Mouse (Mus musculus) cerebellum, adult 18-20 months (tissue): Measurements from ENCODE around the gene Lsg1.

ENCODE experiments used
- DNase-seq, 2 experiments: peaks; one replicate each; pipeline ENCODE4 v3.0.0; 2021

The Lsg1 gene

DNA sequence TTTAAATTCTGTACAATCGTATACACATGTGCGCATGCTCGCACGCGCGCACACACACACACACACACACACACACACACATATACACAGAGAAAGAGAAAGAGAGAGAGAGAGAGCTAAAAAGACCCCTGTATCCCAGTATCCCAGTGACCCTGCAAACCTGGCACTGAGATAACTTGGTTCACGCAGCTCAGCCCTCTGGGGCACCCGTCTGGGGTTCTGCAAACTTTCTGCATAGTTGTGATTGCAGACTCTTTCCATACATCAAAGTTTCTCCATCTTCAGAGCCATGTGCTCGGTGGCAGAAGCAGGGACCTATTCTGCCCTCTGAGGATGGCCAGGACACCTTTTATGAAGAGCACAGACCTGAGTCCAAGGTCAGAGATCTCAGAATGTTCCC, 70.4 kb downstream of the Lsg1 start:
- DNase-seq: no peak

DNA sequence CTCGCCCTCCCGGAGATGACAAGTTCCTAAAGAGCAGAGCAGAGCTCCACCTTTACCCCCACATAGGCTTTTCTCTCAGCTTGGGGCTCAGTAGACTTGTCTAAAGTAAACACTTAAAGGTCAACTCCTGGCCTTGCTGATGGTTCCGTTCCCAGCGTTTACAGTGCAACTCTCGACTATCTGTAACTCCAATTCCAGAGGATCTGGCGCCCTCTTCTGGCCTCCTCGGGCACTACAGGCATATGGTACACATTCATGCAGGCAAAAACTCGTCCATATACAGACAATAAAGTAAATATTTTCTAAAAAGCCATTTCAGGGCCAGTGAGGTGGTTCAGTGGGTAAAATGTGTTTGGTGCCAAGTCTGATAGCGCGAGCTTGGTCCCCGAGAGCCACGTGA, 72.0 kb downstream of the Lsg1 start:
- DNase-seq: no peak

DNA sequence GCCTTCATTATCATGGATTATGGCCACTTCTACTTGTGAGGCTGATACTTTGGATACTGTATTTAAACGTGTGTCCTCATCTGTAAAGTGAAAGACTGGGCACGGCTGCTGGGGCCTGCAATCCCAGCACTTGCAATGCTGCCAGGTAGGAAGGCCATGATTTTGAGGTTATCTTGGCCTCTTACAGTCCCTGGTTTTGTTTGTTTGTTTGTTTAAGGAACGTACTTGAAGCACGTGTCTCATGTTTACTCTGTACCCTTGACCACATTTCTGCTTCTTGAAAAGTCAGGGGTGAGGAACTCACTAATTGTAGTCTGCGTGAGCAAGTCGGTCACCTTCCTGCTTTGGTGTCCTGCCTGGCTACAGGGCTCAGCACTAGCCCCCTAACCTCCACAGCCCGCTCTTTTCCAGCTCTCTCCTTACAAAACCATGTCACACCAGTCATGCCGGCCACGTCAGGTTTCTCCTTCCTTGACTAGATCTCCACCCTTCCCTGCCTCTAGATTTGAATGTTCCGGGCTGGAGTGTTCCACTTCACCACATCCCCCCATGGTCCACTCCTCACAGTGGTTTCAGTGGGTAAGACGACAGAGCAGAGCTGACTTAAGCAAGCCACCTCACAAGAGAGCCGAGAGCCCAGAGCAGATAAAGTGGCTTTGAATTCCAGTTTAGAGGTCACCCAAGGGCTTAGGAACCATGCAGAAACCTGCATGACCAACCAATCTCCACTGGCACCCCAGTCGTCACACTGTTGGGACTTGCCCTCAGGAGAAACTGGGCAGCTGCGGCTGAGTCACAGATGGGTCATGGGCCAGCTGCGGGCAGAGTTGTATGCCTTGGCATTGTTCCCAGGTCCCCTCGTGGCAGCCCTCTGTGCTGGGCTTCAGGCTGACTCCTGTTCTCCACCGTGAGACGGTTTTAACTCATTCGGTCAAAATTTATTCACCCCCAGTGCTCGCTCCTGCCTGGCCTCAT, 74.1 kb downstream of the Lsg1 start:
- no peak for DNase-seq

DNA sequence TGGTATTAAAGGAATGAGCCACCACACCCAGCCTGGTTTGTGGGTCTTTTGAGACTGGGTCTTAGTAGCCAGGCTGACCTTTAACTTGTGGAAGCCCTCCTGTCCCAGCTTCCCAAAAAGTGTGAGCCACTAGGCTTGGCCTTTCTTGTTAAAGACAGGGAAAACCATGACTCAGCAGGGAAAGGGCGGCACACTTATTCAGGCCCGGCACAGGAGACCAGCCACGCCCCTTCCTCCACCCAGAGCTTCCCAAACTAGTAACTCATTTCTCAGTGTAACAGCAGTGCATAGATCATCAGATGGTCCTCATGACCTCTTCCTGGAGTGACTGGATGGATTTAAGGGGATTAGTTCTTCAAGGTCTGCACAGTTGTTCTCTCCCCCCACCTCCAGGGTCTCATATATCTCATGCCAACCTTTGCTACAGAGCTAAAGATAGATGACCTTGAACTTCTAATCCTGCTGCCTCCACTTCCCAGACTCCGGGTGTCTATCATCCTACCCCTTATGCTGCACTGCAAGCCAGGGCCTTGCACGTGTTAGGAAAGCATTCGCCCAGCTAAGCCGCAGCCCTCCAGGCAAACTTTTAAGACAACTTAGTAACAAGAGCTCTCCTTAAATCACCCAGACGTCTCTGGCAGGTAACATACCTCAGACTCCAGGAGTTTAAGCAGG, 74.9 kb downstream of the Lsg1 start:
- DNase-seq: no peak

DNA sequence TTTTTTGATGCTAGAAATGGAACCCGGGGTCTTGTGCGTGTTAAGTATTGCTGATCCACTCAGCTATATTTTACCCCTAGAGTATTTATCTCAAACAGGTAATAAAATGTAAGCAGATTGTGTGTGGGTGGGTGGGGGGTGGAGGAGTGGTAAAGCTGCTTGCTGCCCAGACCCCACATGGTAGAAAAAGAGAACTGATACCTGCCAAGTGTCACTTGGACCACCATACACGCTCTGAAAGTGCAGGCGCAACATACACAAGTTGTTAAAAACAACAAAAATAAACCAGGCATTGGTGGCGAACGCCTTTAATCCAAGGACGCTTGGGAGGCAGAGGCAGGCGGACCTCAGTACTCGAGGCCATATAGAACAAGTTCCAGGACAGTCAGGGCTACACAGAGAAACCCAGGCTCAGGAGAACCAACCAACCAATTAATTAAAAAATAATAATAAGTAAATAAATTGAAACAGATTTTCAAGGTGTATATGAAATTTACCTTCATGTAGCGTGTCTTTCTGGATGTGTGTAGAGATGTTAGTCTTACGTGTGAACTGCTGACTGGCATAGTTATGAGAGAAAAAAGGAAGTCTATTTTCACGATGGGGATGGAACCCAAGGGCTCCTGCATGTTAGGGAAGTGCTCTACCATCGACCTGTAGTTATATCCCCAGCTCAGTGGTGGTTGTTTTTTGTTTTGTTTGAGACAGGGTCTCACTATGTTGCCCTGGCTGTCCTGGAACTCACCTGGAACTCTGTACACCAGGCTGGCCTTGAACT, 75.6 kb downstream of the Lsg1 start:
- DNase-seq: no peak

DNA sequence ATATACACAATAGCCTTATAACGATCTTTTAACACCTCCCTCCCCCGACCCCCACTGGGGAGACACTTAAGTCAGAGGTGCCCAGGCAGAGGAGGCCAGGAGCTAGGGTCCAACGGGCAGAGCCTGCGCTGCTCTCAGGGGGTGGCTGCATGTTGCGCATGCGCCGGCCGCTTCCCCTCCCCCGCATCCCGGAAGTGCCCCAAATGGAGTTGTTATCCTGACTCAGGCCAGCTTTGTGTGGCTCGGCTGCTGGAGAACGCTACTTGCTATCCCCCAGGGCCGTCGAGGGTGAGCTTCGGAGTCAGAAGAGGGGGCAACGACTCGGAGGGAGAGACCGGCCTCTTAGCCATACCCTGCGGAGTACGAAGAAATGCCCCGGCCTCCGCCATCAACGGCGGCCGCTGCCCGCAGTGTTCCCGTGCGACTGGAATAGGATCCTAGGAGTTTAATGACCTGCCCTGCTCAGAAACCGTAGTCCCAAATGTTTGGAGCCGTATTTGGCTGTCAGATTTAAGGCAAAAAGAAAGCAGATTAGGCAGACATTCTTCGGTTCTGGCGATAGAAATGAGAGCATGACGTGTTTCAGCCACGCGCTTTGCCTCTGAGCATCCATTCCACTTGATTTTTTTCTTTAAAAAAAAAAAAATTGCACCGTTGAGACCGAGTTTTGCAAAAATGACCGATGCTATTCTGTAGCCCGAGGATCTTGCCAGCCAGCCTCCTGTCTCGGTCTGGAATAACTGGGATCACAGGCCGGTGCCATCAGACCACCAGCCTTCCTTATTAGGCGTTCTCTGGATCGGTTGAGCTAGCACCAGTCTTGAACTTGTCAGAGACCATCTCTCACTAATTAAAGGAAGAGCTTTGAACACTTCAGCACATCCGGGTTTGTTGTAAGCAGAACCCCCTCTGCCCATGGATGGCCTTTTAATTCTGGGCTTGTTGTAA, 76.6 kb downstream of the Lsg1 start:
- peak; percentile 87 to 91 for DNase-seq
